19 mouse cellular contexts compared by ENCODE assay signal in genomic region chr1:73681697-73682096, GRCm38 (mm10).
DNase-seq lines count a peak whose midpoint lies in the region; ATAC-seq and TF ChIP-seq lines count a peak whose summit lies in the region.
"Had no signal": no experiment of that assay in that cellular context is flagged by ENCODE, and none has a peak within 500 bp of the region (broad histone marks: within the 10 kb centered on the region; RNA-seq: fewer than 3 reads in every experiment).

No protein-coding gene starts in this region.

- no peaks in the 10 kb centered on the region for H3K36me3 ChIP-seq in liver, adult 2 months (ENCODE audit: control insufficient read depth, insufficient read depth, low read length)
- H3K36me3 ChIP-seq in midbrain, embryonic 11.5 days (ENCODE audit: control insufficient read depth, insufficient read depth, low read length), result no peaks in the 10 kb centered on the region
- no peaks in the 10 kb centered on the region for H3K36me3 ChIP-seq in midbrain, embryonic 13.5 days
- H3K36me3 ChIP-seq in intestine, embryonic 16.5 days (ENCODE audit: control insufficient read depth, insufficient read depth, low read length), result no peaks in the 10 kb centered on the region
- H3K36me3 ChIP-seq in stomach, postnatal 0 days (ENCODE audit: control insufficient read depth, insufficient read depth, low read length), result no peaks in the 10 kb centered on the region
- no peaks in the 10 kb centered on the region for H3K36me3 ChIP-seq in forebrain, embryonic 14.5 days (ENCODE audit: control insufficient read depth, insufficient read depth, low read length)
- H3K36me3 ChIP-seq: G1E; heart, embryonic 13.5 days; hindbrain, embryonic 13.5 days had no signal

- TF ChIP-seq POLR2A in liver, adult 2 months (IDR thresholded peaks at IDR 0.05; ENCODE audit: extremely low read depth, insufficient read depth, low read length), result no peak

- H3K9ac ChIP-seq in liver, adult 2 months (ENCODE audit: low read depth, low read length), result no peak overlapping the region
- H3K9ac ChIP-seq in midbrain, embryonic 11.5 days (ENCODE audit: low read length), result no peak overlapping the region
- no peak overlapping the region for H3K9ac ChIP-seq in midbrain, embryonic 13.5 days (replicated peaks)
- H3K9ac ChIP-seq in intestine, embryonic 16.5 days (ENCODE audit: low read depth, low read length), result no peak overlapping the region
- H3K9ac ChIP-seq in stomach, postnatal 0 days (ENCODE audit: low read length), result no peak overlapping the region
- H3K9ac ChIP-seq in forebrain, embryonic 14.5 days (ENCODE audit: low read length), result no peak overlapping the region
- H3K9ac ChIP-seq: heart, embryonic 13.5 days; hindbrain, embryonic 13.5 days had no signal

- H3K79me2 ChIP-seq in liver, adult 2 months (ENCODE audit: control insufficient read depth, insufficient read depth, low read length), result no peaks in the 10 kb centered on the region

- TF ChIP-seq EP300 in stomach, postnatal 0 days (optimal IDR thresholded peaks at IDR 0.05), result no peak

- 91% methylated on average over 1 of the region's 1 CpGs for WGBS in liver, adult 2 months
- 74% methylated on average over 1 of the region's 1 CpGs for WGBS in midbrain, embryonic 11.5 days
- WGBS in midbrain, embryonic 13.5 days, result 68% methylated on average over 1 of the region's 1 CpGs
- 41% methylated on average over 1 of the region's 1 CpGs for WGBS in intestine, embryonic 16.5 days
- WGBS in stomach, postnatal 0 days, result 33% methylated on average over 1 of the region's 1 CpGs
- WGBS in forebrain, embryonic 14.5 days, result 79% methylated on average over 1 of the region's 1 CpGs

- ATAC-seq in midbrain, embryonic 11.5 days (ENCODE audit: low FRiP score), result no peak
- no peak for ATAC-seq in midbrain, embryonic 13.5 days
- ATAC-seq in intestine, embryonic 16.5 days, result peak; percentile 73
- 0 out of 2 replicates have a peak, but pooled peaks have one; percentile 55 for ATAC-seq in stomach, postnatal 0 days (ENCODE audit: low FRiP score, low TSS enrichment)
- no peak for ATAC-seq in forebrain, embryonic 14.5 days
- ATAC-seq: forebrain, embryonic 16.5 days; hindbrain, postnatal 0 days had no signal

- no peaks in the 10 kb centered on the region for H3K9me3 ChIP-seq in midbrain, embryonic 11.5 days (ENCODE audit: control insufficient read depth, low read length)
- H3K9me3 ChIP-seq in midbrain, embryonic 13.5 days, result no peaks in the 10 kb centered on the region
- H3K9me3 ChIP-seq in intestine, embryonic 16.5 days (ENCODE audit: control insufficient read depth, low read length), result no peaks in the 10 kb centered on the region
- no peaks in the 10 kb centered on the region for H3K9me3 ChIP-seq in stomach, postnatal 0 days (ENCODE audit: control insufficient read depth, low read length)
- H3K9me3 ChIP-seq in forebrain, embryonic 14.5 days (replicated peaks; ENCODE audit: control insufficient read depth, low read length), result no peaks in the 10 kb centered on the region
- H3K9me3 ChIP-seq: G1E; hindbrain, embryonic 13.5 days had no signal

- H3K4me2 ChIP-seq in midbrain, embryonic 11.5 days, result no peak overlapping the region
- no peak overlapping the region for H3K4me2 ChIP-seq in midbrain, embryonic 13.5 days (replicated peaks)
- no peak overlapping the region for H3K4me2 ChIP-seq in intestine, embryonic 16.5 days (ENCODE audit: low read depth, low read length)
- H3K4me2 ChIP-seq in stomach, postnatal 0 days (replicated peaks; ENCODE audit: low read depth), result no peak overlapping the region
- no peak overlapping the region for H3K4me2 ChIP-seq in forebrain, embryonic 14.5 days (ENCODE audit: low read length)
- H3K4me2 ChIP-seq: heart, embryonic 13.5 days; hindbrain, embryonic 13.5 days had no signal

- H3K4me3 ChIP-seq in liver, adult 2 months (ENCODE audit: insufficient read depth, low read depth, low read length), result no peak overlapping the region
- no peak overlapping the region for H3K4me3 ChIP-seq in midbrain, embryonic 11.5 days (ENCODE audit: low read depth, low read length)
- H3K4me3 ChIP-seq in midbrain, embryonic 13.5 days (replicated peaks), result no peak overlapping the region
- H3K4me3 ChIP-seq in intestine, embryonic 16.5 days (ENCODE audit: low read length), result no peak overlapping the region
- no peak overlapping the region for H3K4me3 ChIP-seq in stomach, postnatal 0 days (ENCODE audit: low read depth, low read length)
- no peak overlapping the region for H3K4me3 ChIP-seq in forebrain, embryonic 14.5 days (ENCODE audit: low read depth, low read length)
- H3K4me3 ChIP-seq: heart, embryonic 13.5 days; hindbrain, embryonic 13.5 days had no signal

- no peak overlapping the region for H3K27ac ChIP-seq in liver, adult 2 months (replicated peaks; ENCODE audit: insufficient read depth, low read depth, low read length)
- no peak overlapping the region for H3K27ac ChIP-seq in midbrain, embryonic 11.5 days (ENCODE audit: low read depth, low read length)
- no peak overlapping the region for H3K27ac ChIP-seq in midbrain, embryonic 13.5 days
- no peak overlapping the region for H3K27ac ChIP-seq in intestine, embryonic 16.5 days (ENCODE audit: low read length)
- no peak overlapping the region for H3K27ac ChIP-seq in stomach, postnatal 0 days (replicated peaks)
- no peak overlapping the region for H3K27ac ChIP-seq in forebrain, embryonic 14.5 days (ENCODE audit: low read depth, low read length)
- H3K27ac ChIP-seq: heart, embryonic 13.5 days; hindbrain, embryonic 13.5 days; hindbrain, postnatal 0 days had no signal

- TF ChIP-seq CTCF in liver, adult 2 months (IDR thresholded peaks at IDR 0.05; ENCODE audit: low read depth, low read length), result no peak
- no peak for TF ChIP-seq CTCF in stomach, postnatal 0 days (IDR thresholded peaks at IDR 0.05; ENCODE audit: low read depth)

- H3K4me1 ChIP-seq in liver, adult 2 months (ENCODE audit: control insufficient read depth, insufficient read depth, low read length), result peaks cover 8% of the 10 kb centered on the region
- no peaks in the 10 kb centered on the region for H3K4me1 ChIP-seq in midbrain, embryonic 11.5 days (ENCODE audit: control insufficient read depth, insufficient read depth, low read length)
- no peaks in the 10 kb centered on the region for H3K4me1 ChIP-seq in midbrain, embryonic 13.5 days (replicated peaks)
- H3K4me1 ChIP-seq in intestine, embryonic 16.5 days (ENCODE audit: control insufficient read depth, insufficient read depth, low read length), result peaks cover 8% of the 10 kb centered on the region; the same call in 1 of the 2 replicates
- no peaks in the 10 kb centered on the region for H3K4me1 ChIP-seq in stomach, postnatal 0 days (replicated peaks; ENCODE audit: control insufficient read depth, insufficient read depth)
- H3K4me1 ChIP-seq in forebrain, embryonic 14.5 days (ENCODE audit: control insufficient read depth, insufficient read depth, low read length), result no peaks in the 10 kb centered on the region
- H3K4me1 ChIP-seq: hindbrain, embryonic 13.5 days had no signal

- H3K27me3 ChIP-seq in liver, adult 2 months (ENCODE audit: control insufficient read depth, insufficient read depth, low read length), result no peaks in the 10 kb centered on the region
- no peaks in the 10 kb centered on the region for H3K27me3 ChIP-seq in midbrain, embryonic 11.5 days (ENCODE audit: control insufficient read depth, insufficient read depth, low read length)
- no peaks in the 10 kb centered on the region for H3K27me3 ChIP-seq in midbrain, embryonic 13.5 days
- no peaks in the 10 kb centered on the region for H3K27me3 ChIP-seq in intestine, embryonic 16.5 days (replicated peaks; ENCODE audit: control insufficient read depth, insufficient read depth, low read length)
- H3K27me3 ChIP-seq in stomach, postnatal 0 days (ENCODE audit: control insufficient read depth, insufficient read depth, low read length), result no peaks in the 10 kb centered on the region
- H3K27me3 ChIP-seq in forebrain, embryonic 14.5 days (replicated peaks; ENCODE audit: control insufficient read depth, insufficient read depth, low read length), result no peaks in the 10 kb centered on the region
- H3K27me3 ChIP-seq: heart, embryonic 13.5 days; hindbrain, embryonic 13.5 days had no signal

- peak; percentile 32 for DNase-seq in liver, adult 2 months (ENCODE audit: extremely low read depth, low read depth, low spot score)
- DNase-seq in liver, result no peak
- DNase-seq in midbrain, embryonic 11.5 days (ENCODE audit: low spot score, missing footprints), result peak; percentile 31
- peak; percentile 43 for DNase-seq in stomach, postnatal 0 days (ENCODE audit: low spot score)
- no peak for DNase-seq in forebrain, embryonic 14.5 days (ENCODE audit: low spot score)
- DNase-seq in cerebellum, adult 11-12 months, result no peak
- DNase-seq: adrenal gland, postnatal 10 days; cerebellum, adult 18-20 months; cerebellum, adult 9-11 months; cerebellum, postnatal 36 days; gastrocnemius, postnatal 14 days; heart, postnatal 36 days had no signal

Comparison
In these comparisons a context has a peak if more than half of its experiments do, and no peak if none do; other contexts are left out.
1. DNase-seq: peak in liver, adult 2 months (single experiment), midbrain, embryonic 11.5 days (single experiment) and stomach, postnatal 0 days (single experiment); none in liver (single experiment), forebrain, embryonic 14.5 days (single experiment) and cerebellum, adult 11-12 months (single experiment).
2. ATAC-seq: peak in intestine, embryonic 16.5 days (single experiment) and stomach, postnatal 0 days (single experiment); none in midbrain, embryonic 11.5 days (single experiment), midbrain, embryonic 13.5 days (single experiment) and forebrain, embryonic 14.5 days (single experiment).